Mouse (Mus musculus): ENCODE results near the gene Fam53b.

Fam53b gene

GRCm38 (mm10) chr7:132764314-132764713 is 49.4 kb downstream of the Fam53b start:
- no peak for DNase-seq

- no peak for DNase-seq
Observed at GRCm38 (mm10) chr7:132763911-132764310, 49.8 kb downstream of the Fam53b start.

GRCm38 (mm10) chr7:132763351-132763750 is 50.3 kb downstream of the Fam53b start:
- DNase-seq: no peak

GRCm38 (mm10) chr7:132761409-132761808 is 52.3 kb downstream of the Fam53b start:
- DNase-seq: no peak

- DNase-seq: no peak
Observed at GRCm38 (mm10) chr7:132760589-132761180, 53.0 kb downstream of the Fam53b start.

GRCm38 (mm10) chr7:132759926-132760325 is 53.8 kb downstream of the Fam53b start:
- DNase-seq: peak; percentile 89

GRCm38 (mm10) chr7:132759405-132759891 is 54.2 kb downstream of the Fam53b start:
- DNase-seq: peak; percentile 77

- DNase-seq: peak; percentile 75
Observed at GRCm38 (mm10) chr7:132758875-132759274, 54.8 kb downstream of the Fam53b start.

- DNase-seq: no peak
Observed at GRCm38 (mm10) chr7:132756325-132756724, 57.4 kb downstream of the Fam53b start.

GRCm38 (mm10) chr7:132754389-132754750 is 59.3 kb downstream of the Fam53b start:
- peak; percentile 59 for DNase-seq

- peak; percentile 63 for DNase-seq
Observed at GRCm38 (mm10) chr7:132753518-132754388, 59.9 kb downstream of the Fam53b start.

GRCm38 (mm10) chr7:132751716-132752115 is 62.0 kb downstream of the Fam53b start:
- DNase-seq: peak; percentile 48

- DNase-seq: no peak
Observed at GRCm38 (mm10) chr7:132749504-132749903, 64.2 kb downstream of the Fam53b start.

GRCm38 (mm10) chr7:132748076-132748769 is 65.5 kb downstream of the Fam53b start:
- DNase-seq: no peak

GRCm38 (mm10) chr7:132747096-132747495 is 66.6 kb downstream of the Fam53b start:
- peak; percentile 78 for DNase-seq

GRCm38 (mm10) chr7:132742912-132743311 is 70.8 kb downstream of the Fam53b start:
- no peak for DNase-seq

- no peak for DNase-seq
Observed at GRCm38 (mm10) chr7:132739829-132740228, 73.9 kb downstream of the Fam53b start.

GRCm38 (mm10) chr7:132738844-132739243 is 74.8 kb downstream of the Fam53b start:
- DNase-seq: peak; percentile 83

- peak; percentile 83 for DNase-seq
Observed at GRCm38 (mm10) chr7:132736099-132736862, 77.4 kb downstream of the Fam53b start.

GRCm38 (mm10) chr7:132735145-132735544 is 78.5 kb downstream of the Fam53b start:
- DNase-seq: no peak

- no peak for DNase-seq
Observed at GRCm38 (mm10) chr7:132734222-132734621, 79.5 kb downstream of the Fam53b start.

- DNase-seq: no peak
Observed at GRCm38 (mm10) chr7:132733521-132733920, 80.2 kb downstream of the Fam53b start.
